Mouse (Mus musculus) 3134 (cell line): ENCODE data around the gene Cdh13.

Experiments
- DNase-seq: peaks from one replicate; pipeline ENCODE4 v3.0.0-alpha.2; 2011; ENCODE audit warnings: low spot score; ENCODE audit not compliant: insufficient read length; ENCODE audit errors: extremely low read depth

The Cdh13 gene

DNA sequence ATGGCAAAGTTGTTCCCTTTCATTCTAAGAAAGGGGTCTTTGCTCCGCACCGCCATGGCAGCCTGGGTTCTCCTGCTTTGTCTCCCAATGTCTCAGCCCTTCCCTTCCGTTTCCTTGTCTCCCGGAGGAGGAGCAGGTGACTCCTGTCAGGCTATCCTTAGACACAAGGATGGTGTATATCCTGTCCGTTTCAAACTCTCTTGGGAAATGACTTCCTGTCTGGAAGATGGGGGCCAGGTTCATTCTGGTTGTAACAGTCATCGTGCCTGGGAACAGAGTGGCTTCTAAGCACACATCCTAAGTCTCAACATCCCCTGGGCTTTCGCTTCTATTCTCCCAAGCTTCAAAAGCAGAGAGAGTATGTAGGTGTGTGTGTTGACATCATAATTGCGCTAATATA is 571.1 kb downstream of the Cdh13 start:
- no peak for DNase-seq

GRCm38 (mm10) chr8:118866332-118866731 is 582.8 kb downstream of the Cdh13 start:
- DNase-seq = no peak

DNA sequence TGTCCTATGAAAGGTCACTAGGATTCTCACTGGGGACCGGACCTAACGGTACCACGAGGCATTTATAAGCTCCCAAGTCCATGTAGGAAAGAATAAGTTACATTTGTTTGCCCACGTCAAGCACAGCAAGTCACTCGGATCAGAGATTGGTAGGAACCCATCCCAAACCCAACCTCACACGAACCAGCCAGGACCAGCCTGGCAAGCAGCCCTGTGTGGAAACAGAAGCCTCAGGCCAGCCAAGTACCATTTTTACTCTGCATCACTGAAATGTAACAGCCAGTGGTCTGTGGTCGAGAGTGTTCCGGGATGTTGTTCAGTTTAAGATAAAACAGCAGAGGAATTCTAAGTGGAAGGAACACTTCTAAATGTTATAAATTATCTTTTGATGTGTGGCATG is 587.2 kb downstream of the Cdh13 start:
- DNase-seq = no peak

GRCm38 (mm10) chr8:118879939-118880825 is 596.6 kb downstream of the Cdh13 start:
- DNase-seq = no peak

GRCm38 (mm10) chr8:118884296-118884695 is 600.8 kb downstream of the Cdh13 start:
- DNase-seq = no peak

DNA sequence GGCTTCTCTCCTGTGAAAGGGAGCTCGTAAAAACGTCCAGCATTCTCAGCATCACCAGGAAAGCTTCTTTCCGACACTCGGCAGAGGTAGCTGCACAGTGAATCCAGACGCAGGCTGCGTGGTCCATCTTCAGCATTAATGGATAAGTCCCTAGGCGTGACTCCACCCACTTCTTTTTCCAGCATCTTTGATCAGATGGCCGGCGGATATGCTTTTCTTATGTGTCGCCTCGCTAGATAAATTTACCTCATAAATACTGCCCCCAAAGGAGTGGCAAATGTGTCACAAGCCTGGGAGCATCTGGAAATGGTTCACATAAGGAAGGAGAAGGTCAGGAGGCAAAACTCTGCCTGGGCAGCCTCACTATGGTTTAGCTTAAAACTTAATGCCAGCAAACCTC is 601.5 kb downstream of the Cdh13 start:
- DNase-seq = no peak

DNA sequence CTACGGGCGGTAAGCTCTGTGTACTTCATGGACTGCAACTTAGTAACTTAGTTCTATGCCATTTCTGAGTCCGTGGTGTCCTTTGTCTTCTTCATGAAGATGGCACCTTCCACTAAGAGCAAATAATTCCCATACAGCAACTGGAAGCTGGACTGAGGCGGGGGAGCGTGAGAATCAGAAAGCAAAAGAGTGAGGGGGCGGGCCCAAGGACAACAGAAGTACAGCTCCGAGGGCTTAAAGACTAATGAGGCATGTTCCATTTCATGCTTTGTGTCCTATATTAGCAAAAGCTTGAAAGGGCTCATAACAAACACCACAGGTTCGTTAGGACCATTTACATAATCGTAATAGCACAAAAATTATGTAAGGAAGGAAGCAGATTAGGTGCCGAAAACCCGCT is 618.9 kb downstream of the Cdh13 start:
- DNase-seq = no peak

DNA sequence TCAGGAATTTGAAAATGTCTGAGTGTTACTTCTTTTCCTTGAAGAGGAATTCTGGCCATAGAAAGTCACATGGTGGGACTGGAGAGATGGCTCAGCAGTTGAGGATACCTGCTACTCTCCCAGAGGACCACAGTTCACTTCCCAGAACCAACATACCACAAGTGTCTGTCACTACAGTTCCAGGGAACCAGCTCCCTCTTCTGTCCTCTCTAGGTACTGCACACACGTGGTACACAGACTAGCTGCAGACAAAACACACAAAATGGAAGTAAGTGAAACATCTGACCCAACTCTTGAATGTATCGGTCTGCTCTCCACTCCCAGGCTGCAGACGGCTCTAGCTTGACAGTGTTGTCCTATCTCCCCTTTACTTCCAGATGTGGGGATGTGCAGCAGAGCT is 633.0 kb downstream of the Cdh13 start:
- DNase-seq = no peak

- DNase-seq = no peak
Observed at GRCm38 (mm10) chr8:118937412-118937811, 653.9 kb downstream of the Cdh13 start.

- DNase-seq = no peak
Observed at GRCm38 (mm10) chr8:118938025-118938424, 654.5 kb downstream of the Cdh13 start.

- no peak for DNase-seq
Observed at GRCm38 (mm10) chr8:118951766-118952741, 668.5 kb downstream of the Cdh13 start.

GRCm38 (mm10) chr8:118956109-118956508 is 672.6 kb downstream of the Cdh13 start:
- DNase-seq = no peak

- no peak for DNase-seq
Observed at GRCm38 (mm10) chr8:118961877-118962545, 678.5 kb downstream of the Cdh13 start.

- DNase-seq = no peak
Observed at GRCm38 (mm10) chr8:118965101-118965840, 681.7 kb downstream of the Cdh13 start.

GRCm38 (mm10) chr8:118968896-118969295 is 685.4 kb downstream of the Cdh13 start:
- DNase-seq = no peak

DNA sequence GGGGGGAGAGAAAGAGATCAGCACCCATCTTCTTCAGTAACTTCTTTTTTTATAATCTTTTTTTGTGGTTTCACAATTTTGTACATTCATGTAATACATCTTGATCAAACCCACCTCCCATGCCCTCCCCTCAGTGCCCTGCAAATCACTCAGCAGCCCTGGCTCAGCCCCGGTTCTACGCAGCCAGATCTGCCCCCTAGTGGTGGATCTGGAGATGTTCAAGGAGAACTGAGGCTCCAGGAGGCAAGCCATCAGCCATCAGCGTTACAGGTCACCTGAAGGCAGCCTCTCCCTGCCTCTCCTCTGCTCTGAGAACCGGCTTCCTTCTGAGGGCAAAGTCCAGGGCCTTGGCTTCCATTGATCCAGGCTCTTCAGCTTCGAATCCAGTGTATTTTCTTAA is 696.3 kb downstream of the Cdh13 start:
- DNase-seq = no peak

DNA sequence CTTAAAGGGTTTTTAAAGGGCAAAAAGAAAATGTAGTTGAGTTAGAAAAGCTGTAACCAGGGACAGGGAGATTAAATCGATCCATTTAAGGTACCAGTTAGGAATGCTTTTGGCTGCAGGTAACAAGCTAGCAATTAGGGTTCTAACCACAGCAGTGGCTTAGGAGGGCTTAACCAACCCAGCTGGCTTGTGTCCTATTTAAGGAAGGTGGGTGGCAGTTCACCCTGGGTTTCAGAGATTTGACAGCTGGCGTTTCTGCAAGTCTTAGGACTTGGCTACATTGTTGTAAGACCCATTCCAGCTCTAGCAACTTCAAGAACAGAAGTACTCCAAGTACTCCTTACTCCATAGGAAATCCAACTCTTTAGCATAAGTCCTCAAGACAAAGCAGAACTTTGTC is 700.2 kb downstream of the Cdh13 start:
- DNase-seq = no peak

DNA sequence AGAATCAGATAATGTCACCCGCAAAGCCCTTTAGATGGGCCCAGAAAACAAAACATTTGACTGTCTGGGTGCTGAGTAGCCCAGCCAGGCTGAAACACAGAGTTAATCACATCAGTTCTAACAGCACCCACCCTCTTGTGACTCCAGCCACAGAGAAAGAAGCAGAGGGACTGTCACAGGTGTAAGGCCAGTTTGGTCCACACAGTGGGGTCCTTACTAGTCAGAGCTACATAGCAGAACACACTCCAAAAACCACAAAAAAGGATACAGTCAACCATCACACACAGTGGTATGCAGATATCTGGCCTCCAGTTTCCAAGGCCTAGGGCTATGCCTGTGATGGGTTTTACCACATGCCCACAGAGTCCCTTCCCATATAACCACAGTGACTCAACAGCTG is 703.3 kb downstream of the Cdh13 start:
- DNase-seq = no peak

DNA sequence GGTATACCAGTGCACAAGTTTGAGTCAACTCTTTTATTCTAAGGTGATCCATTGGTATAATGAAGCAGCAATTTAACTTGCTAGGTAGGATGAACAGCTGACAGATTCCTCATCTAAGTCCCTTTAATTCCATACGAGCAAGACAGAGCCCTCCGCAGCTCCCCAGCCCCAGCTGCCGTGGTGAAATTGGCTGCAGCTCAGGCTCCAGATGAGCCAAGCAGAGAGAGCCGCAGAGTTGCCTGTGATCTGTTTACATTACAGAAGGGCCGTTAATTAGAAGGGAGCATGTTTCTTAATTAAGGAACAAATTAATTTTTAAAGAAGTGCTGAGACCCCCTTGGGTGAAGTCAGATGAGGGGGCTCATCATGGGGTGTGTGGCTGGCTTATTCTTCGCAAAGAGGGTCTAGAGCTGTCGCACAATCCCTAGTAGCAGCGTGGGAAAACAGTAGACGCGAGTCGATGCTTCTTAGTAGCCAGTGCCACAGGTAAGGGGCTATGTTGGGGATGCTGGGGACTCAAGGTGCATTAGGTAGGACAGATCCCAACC is 712.2 kb downstream of the Cdh13 start:
- no peak for DNase-seq

- DNase-seq = no peak
Observed at GRCm38 (mm10) chr8:119000595-119000994, 717.1 kb downstream of the Cdh13 start.
